Mouse (Mus musculus) spleen, adult 2 months (tissue): Measurements from ENCODE around the gene Arid4b.

Experiments used
- CTCF ChIP-seq: fragments of 200-500 bp; IDR thresholded peaks from 2 replicates; pipeline ENCODE4 v1.5.1; 2011; ENCODE audit warnings: mild to moderate bottlenecking, inconsistent platforms; ENCODE audit not compliant: insufficient read depth, insufficient read length, insufficient replicate concordance; ENCODE audit errors: extremely low read depth
- POLR2A ChIP-seq: fragments of 200-500 bp; IDR thresholded peaks from 2 replicates; pipeline ENCODE4 v1.6.1; 2011; ENCODE audit warnings: low read depth, low read length, inconsistent platforms

DNA sequence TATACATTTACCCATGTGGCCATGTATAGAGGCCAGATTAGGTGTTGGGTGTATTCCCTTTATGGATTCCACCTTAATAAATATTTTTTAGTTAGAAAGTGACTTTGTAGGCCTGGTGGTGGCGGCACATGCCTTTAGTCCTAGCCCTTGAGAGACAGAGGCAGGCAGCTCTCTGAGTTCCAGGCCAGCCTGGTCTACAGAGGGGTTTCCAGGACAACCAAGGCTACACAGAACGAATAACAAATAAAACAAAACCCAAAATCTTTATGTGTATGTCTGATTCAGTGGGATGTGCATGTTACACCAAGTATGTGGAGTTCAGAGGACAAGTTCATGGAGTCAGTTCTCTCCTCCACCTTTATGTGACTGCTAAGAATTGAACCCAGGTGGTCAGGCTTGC, 52.8 kb downstream of the Arid4b start:
- TF ChIP-seq POLR2A (no peak), CTCF (no peak)
